Mouse (Mus musculus): ENCODE results near the gene Cntn2. TPM values are rescaled to one million over a fixed set of nuclear protein-coding genes. Genes with fewer than 3 reads are reported as not detected.
"Not testable (repeated sequence)": the region's sequence is repeated elsewhere in the genome, so short reads cannot be mapped to it uniquely, and the experiment has no call there.

Cntn2 gene
- polyA plus RNA-seq, 1 experiment: not detected

GRCm38 (mm10) chr1:132506656-132507055 lies 36.4 kb downstream of the Cntn2 start:
- no peaks in the 10 kb centered on the region for H3K4me1 ChIP-seq (ENCODE audit: control insufficient read depth, insufficient read depth, insufficient read length, low read length)
- H3K27ac ChIP-seq (replicated peaks; ENCODE audit: low read depth, low read length): no peak overlapping the region
- no peak overlapping the region for H3K4me3 ChIP-seq (ENCODE audit: insufficient read depth, low read depth, low read length)

GRCm38 (mm10) chr1:132506058-132506457 lies 37.0 kb downstream of the Cntn2 start, which contains the start of gene Tmem81:
Tmem81 (plus strand) TSS chr1:132506230.
- Histone ChIP-seq H3K27ac (replicated peaks; ENCODE audit: low read depth, low read length) (no peak within 1 kb of the TSS), H3K4me3 (ENCODE audit: insufficient read depth, low read depth, low read length) (no peak within 1 kb of the TSS), H3K4me1 (ENCODE audit: control insufficient read depth, insufficient read depth, insufficient read length, low read length) (no peaks in the 10 kb centered on the region)

DNA sequence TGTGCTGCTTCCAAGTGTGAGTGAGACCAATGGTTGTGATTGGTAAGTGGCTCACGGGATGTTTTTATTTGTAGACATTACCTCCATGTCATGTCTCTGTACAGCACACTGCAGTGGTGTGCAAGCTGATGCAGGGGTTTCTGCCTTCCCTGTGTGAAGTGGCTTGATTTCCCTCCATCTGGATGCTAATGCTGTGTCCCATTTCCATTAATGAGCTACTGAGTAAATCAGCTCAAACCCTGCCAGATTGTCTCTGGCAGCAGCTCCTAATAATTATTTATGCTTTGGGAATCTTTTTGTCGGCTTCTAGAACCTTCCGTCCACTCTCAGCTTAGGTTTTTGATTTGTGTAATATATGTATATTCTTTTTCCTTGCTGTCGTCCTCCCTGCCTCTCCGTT lies 37.9 kb downstream of the Cntn2 start:
- Histone ChIP-seq H3K27ac (replicated peaks; ENCODE audit: low read depth, low read length) (no peak overlapping the region), H3K4me1 (ENCODE audit: control insufficient read depth, insufficient read depth, insufficient read length, low read length) (no peaks in the 10 kb centered on the region)

DNA sequence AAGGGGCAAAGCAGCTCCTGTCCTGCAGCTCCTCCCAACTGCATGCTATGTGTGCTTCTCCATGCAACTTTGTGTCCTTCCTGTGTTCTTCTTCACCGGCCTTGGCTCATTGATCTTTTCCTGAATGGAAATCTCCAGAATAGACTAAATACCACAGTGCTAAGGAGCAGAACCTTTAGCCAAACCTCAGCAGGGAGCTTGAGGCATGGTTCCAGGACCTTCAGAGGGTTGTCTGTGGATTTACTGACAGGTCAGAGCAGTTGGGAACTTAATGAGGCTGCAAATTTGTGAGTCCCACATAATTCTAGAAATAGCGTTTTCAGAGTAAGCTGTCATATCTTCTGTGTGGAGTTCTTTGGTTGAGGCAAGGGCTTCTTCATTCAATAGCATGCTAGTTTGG lies 42.5 kb downstream of the Cntn2 start:
- Histone ChIP-seq H3K27ac (replicated peaks; ENCODE audit: low read depth, low read length) (no peak overlapping the region), H3K4me3 (ENCODE audit: insufficient read depth, low read depth, low read length) (no peak overlapping the region), H3K4me1 (ENCODE audit: control insufficient read depth, insufficient read depth, insufficient read length, low read length) (no peaks in the 10 kb centered on the region)

More for the DNA sequence above, 37.9 kb downstream of the Cntn2 start:
- no peak overlapping the region for H3K4me3 ChIP-seq (ENCODE audit: insufficient read depth, low read depth, low read length)

- Histone ChIP-seq H3K27ac (replicated peaks; ENCODE audit: low read depth, low read length) (no peak overlapping the region), H3K4me3 (ENCODE audit: insufficient read depth, low read depth, low read length) (no peak overlapping the region), H3K4me1 (ENCODE audit: control insufficient read depth, insufficient read depth, insufficient read length, low read length) (no peaks in the 10 kb centered on the region)
Observed at GRCm38 (mm10) chr1:132483759-132484158, 59.3 kb downstream of the Cntn2 start.

- Histone ChIP-seq H3K27ac (replicated peaks; ENCODE audit: low read depth, low read length) (no peak overlapping the region), H3K4me3 (ENCODE audit: insufficient read depth, low read depth, low read length) (no peak overlapping the region), H3K4me1 (ENCODE audit: control insufficient read depth, insufficient read depth, insufficient read length, low read length) (0 out of 2 replicates have a peak, but pooled peaks cover 2% of the 10 kb centered on the region)
Observed at GRCm38 (mm10) chr1:132483234-132483633, 59.8 kb downstream of the Cntn2 start.

DNA sequence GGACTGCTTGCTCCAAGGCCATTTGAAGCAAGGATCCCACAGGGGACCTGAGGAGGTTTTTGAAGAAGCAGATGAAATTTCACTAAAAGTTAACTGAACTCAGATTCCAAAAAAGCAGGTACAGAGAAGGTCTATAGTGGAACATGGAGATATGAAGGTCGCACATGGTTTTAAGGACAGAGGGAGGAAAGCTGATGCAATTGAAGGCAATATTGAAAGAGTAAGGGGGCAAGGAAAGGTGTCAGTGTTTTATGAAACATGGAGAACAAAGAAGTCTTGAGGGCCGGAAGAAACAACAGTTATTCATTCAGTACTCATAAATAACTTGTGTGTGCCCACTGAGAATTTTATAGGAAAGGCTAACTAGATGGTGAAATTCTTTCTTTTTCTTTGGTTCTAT lies 61.4 kb downstream of the Cntn2 start:
- Histone ChIP-seq H3K4me1 (ENCODE audit: control insufficient read depth, insufficient read depth, insufficient read length, low read length) (0 out of 2 replicates have a peak, but pooled peaks cover 2% of the 10 kb centered on the region), H3K4me3 (ENCODE audit: insufficient read depth, low read depth, low read length) (no peak overlapping the region), H3K27ac (replicated peaks; ENCODE audit: low read depth, low read length) (no peak overlapping the region)

- H3K4me3 ChIP-seq (ENCODE audit: insufficient read depth, low read depth, low read length): no peak overlapping the region
- H3K4me1 ChIP-seq (ENCODE audit: control insufficient read depth, insufficient read depth, insufficient read length, low read length): 0 out of 2 replicates have a peak, but pooled peaks cover 2% of the 10 kb centered on the region
- no peak overlapping the region for H3K27ac ChIP-seq (replicated peaks; ENCODE audit: low read depth, low read length)
Observed at GRCm38 (mm10) chr1:132479438-132479837, 63.6 kb downstream of the Cntn2 start.

GRCm38 (mm10) chr1:132476928-132477691 lies 65.9 kb downstream of the Cntn2 start, which contains the start of gene Rbbp5:
Rbbp5 (plus strand) TSS chr1:132477365.
- H3K27ac ChIP-seq (replicated peaks; ENCODE audit: low read depth, low read length): peak within 1 kb of the TSS; percentile 70
- H3K4me3 ChIP-seq (ENCODE audit: insufficient read depth, low read depth, low read length): peak within 1 kb of the TSS; percentile 88
- 0 out of 2 replicates have a peak, but pooled peaks cover 2% of the 10 kb centered on the region for H3K4me1 ChIP-seq (ENCODE audit: control insufficient read depth, insufficient read depth, insufficient read length, low read length)

GRCm38 (mm10) chr1:132476575-132476927 lies 66.5 kb downstream of the Cntn2 start:
- peak overlapping the region; percentile 69 for H3K4me3 ChIP-seq (ENCODE audit: insufficient read depth, low read depth, low read length)
- peak overlapping the region; percentile 57 for H3K27ac ChIP-seq (replicated peaks; ENCODE audit: low read depth, low read length)
- H3K4me1 ChIP-seq (ENCODE audit: control insufficient read depth, insufficient read depth, insufficient read length, low read length): 0 out of 2 replicates have a peak, but pooled peaks cover 2% of the 10 kb centered on the region

GRCm38 (mm10) chr1:132474496-132474895 lies 68.6 kb downstream of the Cntn2 start:
- Histone ChIP-seq H3K27ac (replicated peaks; ENCODE audit: low read depth, low read length) (no peak overlapping the region), H3K4me1 (ENCODE audit: control insufficient read depth, insufficient read depth, insufficient read length, low read length) (peaks cover 2% of the 10 kb centered on the region; the same call in 1 of the 2 replicates), H3K4me3 (ENCODE audit: insufficient read depth, low read depth, low read length) (no peak overlapping the region)

DNA sequence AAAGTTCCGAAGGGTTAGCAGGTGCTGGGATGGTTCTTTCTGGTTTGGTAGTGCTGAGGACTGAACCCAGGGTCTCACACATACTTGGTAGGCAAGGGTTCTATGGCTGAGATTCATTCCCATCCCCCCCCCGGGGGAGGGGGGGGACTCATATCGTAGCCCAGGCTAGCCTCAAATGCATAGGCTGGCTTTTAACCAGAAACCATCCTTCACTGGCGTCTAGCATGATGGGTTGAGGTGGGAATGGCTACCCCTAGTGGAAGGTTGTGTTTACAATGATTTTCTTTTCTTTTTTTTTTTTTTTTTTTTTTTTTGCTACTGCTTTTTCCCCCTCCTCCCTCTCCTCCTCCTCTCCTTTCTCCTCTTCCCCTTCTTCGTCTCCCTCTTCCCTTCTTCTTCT lies 70.5 kb downstream of the Cntn2 start:
- no peak overlapping the region for H3K27ac ChIP-seq (replicated peaks; ENCODE audit: low read depth, low read length)
- no peak overlapping the region for H3K4me3 ChIP-seq (ENCODE audit: insufficient read depth, low read depth, low read length)
- no peaks in the 10 kb centered on the region; the same call in 1 of the 2 replicates for H3K4me1 ChIP-seq (ENCODE audit: control insufficient read depth, insufficient read depth, insufficient read length, low read length)

DNA sequence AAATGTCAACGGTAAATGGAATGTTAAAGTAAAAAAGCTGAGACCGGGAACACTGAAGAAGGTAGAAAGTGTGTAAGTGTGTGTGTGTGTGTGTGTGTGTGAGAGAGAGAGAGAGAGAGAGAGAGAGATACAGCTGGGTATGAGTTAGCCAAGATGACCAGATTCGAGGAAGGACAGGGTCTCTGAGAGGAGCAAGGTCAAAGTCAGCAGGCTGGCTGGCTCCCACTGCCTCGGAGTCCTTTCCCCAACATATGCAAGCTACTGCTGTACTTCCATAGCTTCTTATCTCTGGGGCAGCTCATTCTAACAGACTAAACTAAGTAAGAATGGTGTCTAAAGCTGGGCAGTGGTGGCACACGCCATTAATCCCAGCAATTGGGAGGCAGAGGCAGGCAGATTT lies 71.6 kb downstream of the Cntn2 start:
- Histone ChIP-seq H3K4me1 (ENCODE audit: control insufficient read depth, insufficient read depth, insufficient read length, low read length) (no peaks in the 10 kb centered on the region; the same call in 1 of the 2 replicates), H3K27ac (replicated peaks; ENCODE audit: low read depth, low read length) (no peak overlapping the region), H3K4me3 (ENCODE audit: insufficient read depth, low read depth, low read length) (no peak overlapping the region)

- no peaks in the 10 kb centered on the region; the same call in 1 of the 2 replicates for H3K4me1 ChIP-seq (ENCODE audit: control insufficient read depth, insufficient read depth, insufficient read length, low read length)
- H3K27ac ChIP-seq (replicated peaks; ENCODE audit: low read depth, low read length): no peak overlapping the region
- no peak overlapping the region for H3K4me3 ChIP-seq (ENCODE audit: insufficient read depth, low read depth, low read length)
Observed at GRCm38 (mm10) chr1:132471032-132471431, 72.0 kb downstream of the Cntn2 start.

DNA sequence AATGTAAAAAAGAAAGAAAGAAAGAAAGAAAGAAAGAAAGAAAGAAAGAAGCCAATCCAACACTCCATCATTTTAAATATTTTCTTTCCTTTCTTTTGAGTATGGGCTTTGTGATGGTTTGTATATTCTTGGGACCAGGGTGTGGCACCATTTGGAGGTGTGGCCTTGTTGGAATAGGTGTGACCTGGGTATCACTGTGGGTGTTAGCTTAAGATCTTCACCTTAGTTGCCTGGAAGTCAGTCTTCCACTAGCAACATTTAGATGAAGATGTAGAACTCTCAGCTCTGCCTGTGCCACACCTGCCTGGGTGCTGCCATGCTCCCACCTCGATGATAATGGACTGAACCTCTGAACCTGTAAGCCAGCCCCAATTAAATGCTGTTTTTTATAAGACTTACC lies 73.0 kb downstream of the Cntn2 start:
- H3K4me3 ChIP-seq (ENCODE audit: insufficient read depth, low read depth, low read length); H3K27ac ChIP-seq (replicated peaks; ENCODE audit: low read depth, low read length); H3K4me1 ChIP-seq (ENCODE audit: control insufficient read depth, insufficient read depth, insufficient read length, low read length): not testable (repeated sequence)

DNA sequence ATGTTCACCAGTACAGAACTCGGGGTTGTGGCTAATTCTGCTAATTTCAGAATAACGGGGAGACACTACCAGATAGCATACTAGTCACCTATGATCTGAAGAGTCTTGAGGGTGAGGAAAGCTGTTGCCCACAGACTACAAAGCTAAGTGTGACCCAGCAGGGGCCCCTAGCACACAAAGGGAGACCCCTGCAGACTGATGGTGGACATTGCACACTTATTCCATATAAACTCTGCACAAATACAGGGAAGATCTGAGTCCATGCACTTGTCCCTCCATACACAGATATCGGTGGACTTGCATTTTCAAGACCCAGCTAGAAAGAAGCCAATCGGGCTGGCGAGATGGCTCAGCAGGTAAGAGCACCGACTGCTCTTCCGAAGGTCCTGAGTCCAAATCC lies 73.5 kb downstream of the Cntn2 start:
- no peaks in the 10 kb centered on the region; the same call in 1 of the 2 replicates for H3K4me1 ChIP-seq (ENCODE audit: control insufficient read depth, insufficient read depth, insufficient read length, low read length)
- H3K27ac ChIP-seq (replicated peaks; ENCODE audit: low read depth, low read length): no peak overlapping the region
- H3K4me3 ChIP-seq (ENCODE audit: insufficient read depth, low read depth, low read length): no peak overlapping the region

All from brown adipose tissue, adult 24 weeks (tissue).